Mouse (Mus musculus) ES-E14 (cell line): ENCODE results near the gene Arhgef2. TPM values are rescaled to one million over a fixed set of nuclear protein-coding genes. Genes with fewer than 3 reads are reported as not detected.

Experiments
- DNase-seq: peaks from one replicate; pipeline ENCODE4 v3.0.0-alpha.2; 2013; ENCODE audit warnings: low read depth, low spot score
- H3K27ac ChIP-seq: 2 replicates; pipeline ENCODE4 v1.5.1; 2012; ENCODE audit warnings: low read depth, mild to moderate bottlenecking, low read length, moderate library complexity, mixed read lengths; ENCODE audit not compliant: poor library complexity, insufficient read depth, severe bottlenecking
- H3K36me3 ChIP-seq: 2 replicates; pipeline ENCODE4 v1.6.1; 2012; ENCODE audit warnings: mild to moderate bottlenecking, low read length, moderate library complexity, mixed read lengths; ENCODE audit not compliant: control insufficient read depth, poor library complexity, insufficient read depth, severe bottlenecking
- H3K4me1 ChIP-seq, 2 experiments: fragments of 150-350 bp in 1 of 2; sonication (generic) in 1 of 2; 2 replicates each; pipeline ENCODE4 v1.6.1; 2012; ENCODE audit warnings: low read length in 2 of 2, mild to moderate bottlenecking in 1 of 2, mixed read lengths in 1 of 2; ENCODE audit not compliant: control insufficient read depth in 2 of 2, insufficient read depth in 2 of 2, poor library complexity in 1 of 2
- H3K4me3 ChIP-seq, 2 experiments: fragments of 150-350 bp in 1 of 2; sonication (generic) in 1 of 2; 2 replicates each; pipeline ENCODE4 v1.5.1; 2012; ENCODE audit warnings: low read length in 2 of 2, low read depth in 1 of 2, mild to moderate bottlenecking in 1 of 2, mixed read lengths in 1 of 2; ENCODE audit not compliant: insufficient read depth in 1 of 2, poor library complexity in 1 of 2, severe bottlenecking in 1 of 2
- H3K9ac ChIP-seq: 2 replicates; pipeline ENCODE4 v1.6.1; 2012; ENCODE audit warnings: low read depth, mild to moderate bottlenecking, low read length, mixed read lengths; ENCODE audit not compliant: poor library complexity, insufficient read depth, severe bottlenecking
- H3K9me3 ChIP-seq: fragments of 150-350 bp; sonication (generic); 2 replicates; pipeline ENCODE4 v1.6.1; 2012; ENCODE audit warnings: low read depth, mild to moderate bottlenecking, low read length; ENCODE audit not compliant: control insufficient read depth, insufficient read depth
- CHD2 ChIP-seq: IDR thresholded peaks from 2 replicates; pipeline ENCODE4 v1.6.1; 2014; ENCODE audit warnings: mild to moderate bottlenecking, low read depth, low read length, inconsistent platforms
- HCFC1 ChIP-seq: IDR thresholded peaks from 2 replicates; pipeline ENCODE4 v1.6.1; 2012; ENCODE audit warnings: low read length, inconsistent platforms, borderline replicate concordance; ENCODE audit not compliant: insufficient read depth
- MAFK ChIP-seq: IDR thresholded peaks from 2 replicates; pipeline ENCODE4 v1.6.1; 2014; ENCODE audit warnings: mild to moderate bottlenecking, low read depth, low read length, inconsistent platforms; ENCODE audit not compliant: insufficient read depth
- ZC3H11A ChIP-seq: IDR thresholded peaks from 2 replicates; pipeline ENCODE4 v1.6.1; 2012; ENCODE audit warnings: low read depth, mild to moderate bottlenecking, inconsistent platforms, low read length, borderline replicate concordance
- ZNF384 ChIP-seq: IDR thresholded peaks from 2 replicates; pipeline ENCODE4 v1.6.1; 2012; ENCODE audit warnings: low read depth, low read length, inconsistent platforms
- in situ Hi-C, 2 experiments: fragments of 600-800 bp; cut with MboI; formaldehyde crosslinking; loops; one replicate each; pipeline ENCODE4 v1.15.1; 2025; ENCODE audit warnings: low sequenced_read_pairs in 2 of 2, inconsistent platforms in 1 of 2; ENCODE audit not compliant: unreplicated experiment in 2 of 2
- total RNA-seq: library from RNA; depleted of rRNA; stranded (reverse); fragments of 300-350 nt; gene quantifications from 2 replicates; pipeline ENCODE4 v1.2.3, GENCODE M21; 2012

Gene Arhgef2
- total RNA-seq, 1 experiment = 50.8 TPM

GRCm38 (mm10) chr3:88648452-88649168, 42.8 kb downstream of the Arhgef2 start:
- Histone ChIP-seq H3K4me3 (no peak overlapping the region), H3K27ac (no peak overlapping the region), H3K36me3 (peaks cover 26% of the 10 kb centered on the region), H3K9ac (no peak overlapping the region), H3K9me3 (no peaks in the 10 kb centered on the region), H3K4me1 (peaks cover 6 to 21% of the 10 kb centered on the region in 2 experiments; a peak in 3 of 4 replicates)
- no peak for DNase-seq
- in situ Hi-C loops = no loop called here
- TF ChIP-seq ZNF384 (no peak), CHD2 (no peak), ZC3H11A (no peak), MAFK (no peak), HCFC1 (no peak)

GRCm38 (mm10) chr3:88649186-88649585, 43.4 kb downstream of the Arhgef2 start:
- Histone ChIP-seq H3K9me3 (no peaks in the 10 kb centered on the region), H3K27ac (no peak overlapping the region), H3K9ac (no peak overlapping the region), H3K4me1 (peaks cover 6 to 19% of the 10 kb centered on the region in 2 experiments; a peak in 3 of 4 replicates), H3K36me3 (peaks cover 22% of the 10 kb centered on the region), H3K4me3 (no peak overlapping the region)
- DNase-seq = no peak
- TF ChIP-seq CHD2 = no peak
- TF ChIP-seq ZNF384 = no peak
- no peak for TF ChIP-seq ZC3H11A
- no peak for TF ChIP-seq MAFK
- TF ChIP-seq HCFC1 = no peak
- in situ Hi-C loops = no loop called here

GRCm38 (mm10) chr3:88649967-88650366, 44.2 kb downstream of the Arhgef2 start:
- Histone ChIP-seq H3K9ac (no peak overlapping the region), H3K36me3 (peaks cover 19% of the 10 kb centered on the region), H3K9me3 (no peaks in the 10 kb centered on the region), H3K4me1 (peaks cover 6 to 19% of the 10 kb centered on the region in 2 experiments; a peak in 3 of 4 replicates), H3K27ac (no peak overlapping the region), H3K4me3 (no peak overlapping the region)
- in situ Hi-C loops = no loop called here
- DNase-seq = no peak
- TF ChIP-seq ZC3H11A = no peak

- DNase-seq = no peak
- peaks cover 16% of the 10 kb centered on the region for H3K36me3 ChIP-seq
- peaks cover 3 to 17% of the 10 kb centered on the region in 2 experiments; a peak in 3 of 4 replicates for H3K4me1 ChIP-seq
- in situ Hi-C loops = no loop called here
- TF ChIP-seq ZC3H11A (no peak), HCFC1 (no peak), MAFK (no peak), CHD2 (no peak), ZNF384 (no peak)
- H3K4me3 ChIP-seq = no peak overlapping the region
- H3K9me3 ChIP-seq = no peaks in the 10 kb centered on the region
- no peak overlapping the region for H3K27ac ChIP-seq
- H3K9ac ChIP-seq = no peak overlapping the region
These were observed 45.1 kb downstream of the Arhgef2 start for GRCm38 (mm10) chr3:88650713-88651504.
